Mouse (Mus musculus): ENCODE measurements at regions not wholly inside any gene's neighbourhood (a gene's known extent, or its start where the extent isn't known, plus 50 kb on each side); places are given as distances from the start of the nearest gene placed in this dataset.

GRCm38 (mm10) chr3:143017480-143017879 lies 135.7 kb upstream of the Pkn2 start:
- no peak for DNase-seq

- DNase-seq: no peak
Measured at GRCm38 (mm10) chr3:143016758-143017157, 135.0 kb upstream of the Pkn2 start.

GRCm38 (mm10) chr3:143014421-143014820 lies 132.6 kb upstream of the Pkn2 start:
- DNase-seq: no peak

GRCm38 (mm10) chr3:143007047-143007446 lies 125.2 kb upstream of the Pkn2 start:
- DNase-seq: no peak

GRCm38 (mm10) chr3:143001952-143002351 lies 120.1 kb upstream of the Pkn2 start:
- no peak for DNase-seq

GRCm38 (mm10) chr3:142995981-142996743 lies 114.4 kb upstream of the Pkn2 start:
- no peak for DNase-seq

- no peak for DNase-seq
Measured at GRCm38 (mm10) chr3:142984547-142984946, 102.7 kb upstream of the Pkn2 start.

- no peak for DNase-seq
Measured at GRCm38 (mm10) chr3:142981221-142981620, 99.4 kb upstream of the Pkn2 start.

- DNase-seq: no peak
Measured at GRCm38 (mm10) chr3:142979161-142979560, 97.4 kb upstream of the Pkn2 start.

- no peak for DNase-seq
Measured at GRCm38 (mm10) chr3:142976519-142977394, 95.0 kb upstream of the Pkn2 start.

GRCm38 (mm10) chr3:142975606-142976005 lies 93.8 kb upstream of the Pkn2 start:
- DNase-seq: no peak

GRCm38 (mm10) chr3:142969501-142969900 lies 87.7 kb upstream of the Pkn2 start:
- no peak for DNase-seq

GRCm38 (mm10) chr3:142965604-142966003 lies 83.8 kb upstream of the Pkn2 start:
- DNase-seq: no peak

GRCm38 (mm10) chr3:142963818-142964372 lies 82.1 kb upstream of the Pkn2 start:
- DNase-seq: no peak

GRCm38 (mm10) chr3:142957768-142958167 lies 76.0 kb upstream of the Pkn2 start:
- DNase-seq: no peak

GRCm38 (mm10) chr3:142948771-142949170 lies 67.0 kb upstream of the Pkn2 start:
- peak; percentile 16 for DNase-seq

GRCm38 (mm10) chr3:142941319-142942024 lies 59.7 kb upstream of the Pkn2 start:
- no peak for DNase-seq

GRCm38 (mm10) chr3:142940874-142941273 lies 59.1 kb upstream of the Pkn2 start:
- DNase-seq: no peak

GRCm38 (mm10) chr3:142939773-142940172 lies 58.0 kb upstream of the Pkn2 start:
- no peak for DNase-seq

GRCm38 (mm10) chr3:142935949-142936348 lies 54.1 kb upstream of the Pkn2 start:
- DNase-seq: no peak

- DNase-seq: no peak
Measured at GRCm38 (mm10) chr3:142934326-142934725, 52.5 kb upstream of the Pkn2 start.

GRCm38 (mm10) chr3:142933684-142934259 lies 52.0 kb upstream of the Pkn2 start:
- no peak for DNase-seq

Data from layer of hippocampus, adult 9-11 months (tissue).